Mouse (Mus musculus): ENCODE results near the gene Ly6g6e. TPM values are rescaled to one million over a fixed set of nuclear protein-coding genes. Genes with fewer than 3 reads are reported as not detected.
A peak's percentile ranks its signal among the peaks of the same experiment; 100 is the strongest.

The Ly6g6e gene
- total and polyA plus RNA-seq, 3 experiments, result 0.23 TPM; not detected in 2

GRCm38 (mm10) chr17:35048149-35048931 lies 28.4 kb upstream of the Ly6g6e start:
- peaks cover 31% of the 10 kb centered on the region for H3K79me2 ChIP-seq (ENCODE audit: control insufficient read depth, insufficient read depth, low read length, poor library complexity)
- H3K9ac ChIP-seq (ENCODE audit: control insufficient read depth, low read depth, low read length, poor library complexity, severe bottlenecking), result peak overlapping the region; percentile 66
- H3K36me3 ChIP-seq (ENCODE audit: control insufficient read depth in 1 of 2, insufficient read depth in 2 of 2, low read length in 2 of 2), result peaks cover 2 to 39% of the 10 kb centered on the region in 2 experiments
- no peaks in the 10 kb centered on the region for H3K27me3 ChIP-seq (ENCODE audit: control insufficient read depth in 1 of 2, insufficient read depth in 2 of 2, low read length in 2 of 2)
- peak overlapping the region; percentile 50 to 52 for H3K4me3 ChIP-seq (ENCODE audit: control insufficient read depth in 1 of 2, insufficient read depth in 1 of 2, low read depth in 2 of 2, low read length in 2 of 2)
- DNase-seq (ENCODE audit: low read depth, low spot score), result peak; percentile 90
- H3K9me3 ChIP-seq (replicated peaks; ENCODE audit: insufficient read depth, low read length), result no peaks in the 10 kb centered on the region
- peak overlapping the region; percentile 98 for H3K27ac ChIP-seq (ENCODE audit: control insufficient read depth, low read depth, low read length)
- H3K4me1 ChIP-seq (ENCODE audit: control insufficient read depth in 1 of 2, insufficient read depth in 2 of 2, low read length in 2 of 2), result peaks cover 7 to 51% of the 10 kb centered on the region in 2 experiments
- TF ChIP-seq ZNF384 (IDR thresholded peaks at IDR 0.05; ENCODE audit: low read depth, low read length) (peak; percentile 39; the same call in 1 of the 2 replicates), MAZ (IDR thresholded peaks at IDR 0.05; ENCODE audit: low read depth, low read length) (peak; percentile 95), ETS1 (IDR thresholded peaks at IDR 0.05; ENCODE audit: low read depth, low read length) (peak; percentile 90), NELFE (IDR thresholded peaks at IDR 0.05; ENCODE audit: low read depth, low read length) (peak; percentile 74), TAL1 (IDR thresholded peaks at IDR 0.05; ENCODE audit: low read length) (no peak; the same call in 1 of the 2 replicates), MAFK (IDR thresholded peaks at IDR 0.05; ENCODE audit: borderline replicate concordance, low read depth, low read length) (0 out of 2 replicates have a peak, but pooled peaks have one; percentile 37), USF2 (IDR thresholded peaks at IDR 0.05; ENCODE audit: borderline replicate concordance in 1 of 2, insufficient read depth in 1 of 2, low read depth in 1 of 2, low read length in 2 of 2) (no peak), RCOR1 (IDR thresholded peaks at IDR 0.05; ENCODE audit: low read depth, low read length) (peak; percentile 57), POLR2AphosphoS5 (IDR thresholded peaks at IDR 0.05; ENCODE audit: borderline replicate concordance, low read depth, low read length) (no peak), TBP (IDR thresholded peaks at IDR 0.05; ENCODE audit: low read depth, low read length) (peak; percentile 82), ELF1 (IDR thresholded peaks at IDR 0.05; ENCODE audit: low read depth, low read length) (0 out of 2 replicates have a peak, but pooled peaks have one; percentile 45), CTCF (IDR thresholded peaks at IDR 0.05 in 2 of 3, conservative IDR thresholded peaks at IDR 0.05 in 1 of 3; ENCODE audit: control insufficient read depth in 1 of 3, insufficient read depth in 1 of 3, low read depth in 2 of 3, low read length in 3 of 3, poor library complexity in 1 of 3, severe bottlenecking in 1 of 3) (no peak), MYB (IDR thresholded peaks at IDR 0.05; ENCODE audit: low read depth, low read length) (peak; percentile 58; the same call in 1 of the 2 replicates), POLR2A (IDR thresholded peaks at IDR 0.05; ENCODE audit: control insufficient read depth in 1 of 2, insufficient read depth in 1 of 2, low read depth in 1 of 2, low read length in 2 of 2, poor library complexity in 1 of 2) (peak in 1 of 2 experiments; percentile 72; a peak in 2 of 4 replicates), CHD2 (IDR thresholded peaks at IDR 0.05; ENCODE audit: low read length) (no peak), EP300 (IDR thresholded peaks at IDR 0.05; ENCODE audit: low read depth in 1 of 2, low read length in 2 of 2) (peak; percentile 66 to 86; a peak in 3 of 4 replicates), SIN3A (IDR thresholded peaks at IDR 0.05; ENCODE audit: low read length) (peak; percentile 70), MYC (IDR thresholded peaks at IDR 0.05; ENCODE audit: low read depth, low read length) (peak; percentile 55; the same call in 1 of the 2 replicates), POLR2AphosphoS2 (IDR thresholded peaks at IDR 0.05; ENCODE audit: low read length) (no peak), MXI1 (IDR thresholded peaks at IDR 0.05; ENCODE audit: low read depth, low read length) (peak; percentile 46), HCFC1 (IDR thresholded peaks at IDR 0.05; ENCODE audit: low read depth, low read length) (0 out of 2 replicates have a peak, but pooled peaks have one; percentile 44), TCF12 (IDR thresholded peaks at IDR 0.05; ENCODE audit: low read depth, low read length) (peak; percentile 80), GATA1 (IDR thresholded peaks at IDR 0.05; ENCODE audit: low read depth, low read length) (peak; percentile 36; the same call in 1 of the 2 replicates), CHD1 (IDR thresholded peaks at IDR 0.05; ENCODE audit: low read depth, low read length) (peak; percentile 96; the same call in 1 of the 2 replicates), ZMIZ1 (IDR thresholded peaks at IDR 0.05; ENCODE audit: low read depth, low read length) (peak; percentile 89), GABPA (IDR thresholded peaks at IDR 0.05; ENCODE audit: low read depth, low read length) (no peak), MEF2A (IDR thresholded peaks at IDR 0.05; ENCODE audit: extremely low read depth, insufficient replicate concordance, low read depth, low read length, poor library complexity, severe bottlenecking) (no peak)
